Mouse (Mus musculus) heart, postnatal 0 days (tissue): ENCODE data around the gene Cdc14a. TPM values are rescaled to one million over a fixed set of nuclear protein-coding genes. Genes with fewer than 3 reads are reported as not detected.

Experiments
- ATAC-seq: fragments of 200-750 bp; cut with Nextera tagmentation; 2 replicates; pipeline ENCODE4 v1.8.0; 2017; ENCODE audit warnings: low read depth, moderate number of reproducible peaks, moderate library complexity; ENCODE audit not compliant: insufficient read depth
- DNase-seq: peaks from one replicate; pipeline ENCODE4 v3.0.0-alpha.2; 2016; ENCODE audit warnings: low spot score
- H3K27ac ChIP-seq: fragments of 300-500 bp; sonication (generic); 2 replicates; pipeline ENCODE4 v1.5.1; 2014; ENCODE audit warnings: low read depth, mild to moderate bottlenecking
- H3K27me3 ChIP-seq: fragments of 300-500 bp; sonication (generic); 2 replicates; pipeline ENCODE4 v1.6.1; 2014; ENCODE audit warnings: low read length, mixed read lengths; ENCODE audit not compliant: control insufficient read depth, insufficient read depth
- H3K36me3 ChIP-seq: fragments of 300-500 bp; sonication (generic); replicated peaks from 2 replicates; pipeline ENCODE4 v1.6.1; 2014; ENCODE audit warnings: low read length, mixed read lengths; ENCODE audit not compliant: control insufficient read depth, insufficient read depth
- H3K4me1 ChIP-seq: fragments of 300-500 bp; sonication (generic); 2 replicates; pipeline ENCODE4 v1.6.1; 2014; ENCODE audit warnings: antibody characterized with exemption; ENCODE audit not compliant: control insufficient read depth, insufficient read depth
- H3K4me2 ChIP-seq: fragments of 300-500 bp; sonication (generic); 2 replicates; pipeline ENCODE4 v1.6.1; 2014; ENCODE audit warnings: low read depth, mild to moderate bottlenecking, low read length, moderate library complexity
- H3K4me3 ChIP-seq: fragments of 300-500 bp; sonication (generic); 2 replicates; pipeline ENCODE4 v1.5.1; 2014; ENCODE audit warnings: low read depth, low read length
- H3K9ac ChIP-seq: fragments of 300-500 bp; sonication (generic); replicated peaks from 2 replicates; pipeline ENCODE4 v1.6.1; 2014; ENCODE audit warnings: low read depth, low read length, mixed read lengths
- H3K9me3 ChIP-seq: fragments of 300-500 bp; sonication (generic); replicated peaks from 2 replicates; pipeline ENCODE4 v1.6.1; 2016; ENCODE audit warnings: low read length; ENCODE audit not compliant: control insufficient read depth
- CTCF ChIP-seq: IDR thresholded peaks from 2 replicates; pipeline ENCODE4 v1.5.1; 2016; ENCODE audit warnings: antibody characterized with exemption, control low read depth, low read depth
- EP300 ChIP-seq: IDR thresholded peaks from 2 replicates; pipeline ENCODE4 v1.6.1; 2016; ENCODE audit warnings: antibody characterized with exemption, low read depth
- WGBS: fragments of 180-500 bp; shearing (Covaris S2); extraction: QIAGEN DNeasy Blood & Tissue Kit; methylation state at CpG from one replicate; pipeline ENCODE4 v1.1.7; 2014; 5-methylcytosine and 5-hydroxymethylcytosine counted together
- polyA plus RNA-seq: library from polyadenylated mRNA; unstranded; fragments of >200 nt; fragmentation: Nextera tagmentation; extraction: Ambion mirVana; gene quantifications from 2 replicates; pipeline ENCODE4 v1.2.1, GENCODE M21; 2015
- total RNA-seq: library from RNA; depleted of rRNA; stranded (reverse); fragments of >200 nt; gene quantifications from 2 replicates; pipeline ENCODE4 v1.2.3, GENCODE M21; 2014; ENCODE audit warnings: low replicate concordance

Gene Cdc14a
- total and polyA plus RNA-seq, 2 experiments from 2014 or later = 2.5 to 6.1 TPM

GRCm38 (mm10) chr3:116249026-116249425, 174.8 kb downstream of the Cdc14a start:
- ATAC-seq (no peak), DNase-seq (no peak)
- H3K4me1 ChIP-seq = 0 out of 2 replicates have a peak, but pooled peaks cover 10% of the 10 kb centered on the region
- H3K9me3 ChIP-seq = no peaks in the 10 kb centered on the region
- no peak overlapping the region for H3K27ac ChIP-seq
- no peak overlapping the region for H3K4me2 ChIP-seq
- no peaks in the 10 kb centered on the region for H3K36me3 ChIP-seq
- H3K9ac ChIP-seq = no peak overlapping the region
- TF ChIP-seq CTCF = no peak
- TF ChIP-seq EP300 = no peak
- H3K4me3 ChIP-seq = no peak overlapping the region
- H3K27me3 ChIP-seq = peaks cover 36% of the 10 kb centered on the region
- WGBS = 79% methylated on average over 2 of the region's 2 CpGs

DNA sequence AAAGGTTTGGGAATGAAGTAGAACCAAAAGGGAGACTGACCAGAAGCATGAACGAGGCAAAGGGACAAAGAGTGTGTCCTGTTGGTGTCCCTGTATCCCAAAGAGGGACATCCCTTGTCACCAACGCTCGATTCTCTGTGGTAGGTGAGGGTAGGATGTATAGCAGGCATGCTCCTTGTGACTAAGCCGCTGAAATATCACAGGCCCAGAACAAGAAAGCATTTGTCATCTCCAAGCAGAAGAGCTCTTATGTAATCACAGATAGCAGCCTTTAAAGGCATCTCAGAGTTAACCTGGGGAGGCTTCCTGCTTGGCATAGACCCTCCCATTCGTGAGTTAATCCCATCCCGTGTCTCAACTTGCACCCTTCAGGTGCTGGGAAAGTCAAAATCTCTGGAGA, 179.4 kb downstream of the Cdc14a start:
- WGBS = 46% methylated on average over 6 of the region's 6 CpGs
- no peaks in the 10 kb centered on the region for H3K4me1 ChIP-seq
- no peaks in the 10 kb centered on the region for H3K9me3 ChIP-seq
- DNase-seq (no peak), ATAC-seq (no peak)
- H3K4me3 ChIP-seq = no peak overlapping the region
- H3K9ac ChIP-seq = no peak overlapping the region
- TF ChIP-seq EP300 = no peak
- H3K4me2 ChIP-seq = no peak overlapping the region
- H3K36me3 ChIP-seq = no peaks in the 10 kb centered on the region
- no peaks in the 10 kb centered on the region for H3K27me3 ChIP-seq
- H3K27ac ChIP-seq = no peak overlapping the region

GRCm38 (mm10) chr3:116242685-116243084, 181.1 kb downstream of the Cdc14a start:
- H3K4me2 ChIP-seq = no peak overlapping the region
- TF ChIP-seq CTCF (no peak), EP300 (no peak)
- no peaks in the 10 kb centered on the region for H3K27me3 ChIP-seq
- ATAC-seq (no peak), DNase-seq (no peak)
- no peaks in the 10 kb centered on the region for H3K4me1 ChIP-seq
- 73% methylated on average over 9 of the region's 9 CpGs for WGBS
- H3K27ac ChIP-seq = no peak overlapping the region
- no peak overlapping the region for H3K9ac ChIP-seq
- H3K9me3 ChIP-seq = no peaks in the 10 kb centered on the region
- no peak overlapping the region for H3K4me3 ChIP-seq
- H3K36me3 ChIP-seq = no peaks in the 10 kb centered on the region

DNA sequence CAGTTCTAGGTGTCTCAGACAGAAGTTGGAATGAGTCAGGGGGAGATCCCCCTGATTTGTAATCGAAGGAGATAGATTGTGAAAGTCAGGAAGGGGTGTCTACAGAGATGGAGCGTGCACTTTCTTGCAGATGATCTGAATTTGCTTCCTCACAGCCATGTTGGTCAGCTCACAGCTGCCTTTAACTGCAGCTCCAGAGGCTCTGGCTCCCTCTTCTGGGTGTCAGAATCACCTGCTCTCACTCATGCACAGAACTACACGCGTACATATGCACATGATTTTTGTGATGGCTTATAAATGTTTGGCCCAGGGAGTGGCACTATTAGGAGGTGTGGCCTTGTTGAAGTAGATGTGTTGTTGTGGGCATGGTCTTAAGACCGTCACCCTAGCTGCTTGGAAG, 186.3 kb downstream of the Cdc14a start:
- no peaks in the 10 kb centered on the region for H3K36me3 ChIP-seq
- 90% methylated on average over 5 of the region's 5 CpGs for WGBS
- H3K27ac ChIP-seq = no peak overlapping the region

DNA sequence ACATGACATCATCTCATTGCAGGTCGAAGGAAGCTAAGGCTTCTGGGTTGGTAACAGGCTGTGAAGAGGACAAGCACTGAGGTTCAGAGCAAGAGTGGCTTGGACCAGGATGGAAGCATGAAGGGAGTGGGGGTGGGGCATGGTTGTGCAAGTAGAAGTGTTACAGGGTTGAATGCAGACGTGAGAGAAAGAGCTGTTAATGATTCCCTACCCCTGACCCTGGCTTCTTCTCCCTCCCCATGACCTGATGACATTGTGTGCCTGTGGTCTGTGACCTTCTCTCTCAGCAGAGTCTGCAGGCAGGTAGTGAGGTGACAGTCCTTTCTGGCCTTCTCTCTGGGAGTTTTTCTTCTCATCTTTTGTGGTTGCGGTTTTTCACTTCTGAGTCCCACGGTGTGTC, 187.0 kb downstream of the Cdc14a start:
- H3K27me3 ChIP-seq = no peaks in the 10 kb centered on the region
- H3K9ac ChIP-seq = no peak overlapping the region
- no peak for TF ChIP-seq EP300
- TF ChIP-seq CTCF = no peak
- no peaks in the 10 kb centered on the region for H3K36me3 ChIP-seq
- ATAC-seq (no peak), DNase-seq (no peak)
- no peak overlapping the region for H3K27ac ChIP-seq
- WGBS = 61% methylated on average over 4 of the region's 4 CpGs
- no peaks in the 10 kb centered on the region for H3K4me1 ChIP-seq
- no peak overlapping the region for H3K4me2 ChIP-seq
- H3K9me3 ChIP-seq = no peaks in the 10 kb centered on the region
- H3K4me3 ChIP-seq = no peak overlapping the region

More for the DNA sequence above, 186.3 kb downstream of the Cdc14a start:
- Histone ChIP-seq H3K4me1 (no peaks in the 10 kb centered on the region), H3K27me3 (no peaks in the 10 kb centered on the region), H3K4me2 (no peak overlapping the region), H3K4me3 (no peak overlapping the region), H3K9me3 (no peaks in the 10 kb centered on the region), H3K9ac (no peak overlapping the region)
- DNase-seq = no peak
- no peak for TF ChIP-seq EP300
- no peak for TF ChIP-seq CTCF
- ATAC-seq = no peak

- H3K4me3 ChIP-seq = no peak overlapping the region
- no peak overlapping the region for H3K4me2 ChIP-seq
- DNase-seq = no peak
- no peak overlapping the region for H3K27ac ChIP-seq
- H3K36me3 ChIP-seq = no peaks in the 10 kb centered on the region
- H3K27me3 ChIP-seq = no peaks in the 10 kb centered on the region
- WGBS = 75% methylated on average over 3 of the region's 3 CpGs
- ATAC-seq = no peak
- no peaks in the 10 kb centered on the region for H3K4me1 ChIP-seq
- TF ChIP-seq EP300 (no peak), CTCF (no peak)
- H3K9me3 ChIP-seq = no peaks in the 10 kb centered on the region
- H3K9ac ChIP-seq = no peak overlapping the region
These were observed 190.3 kb downstream of the Cdc14a start for GRCm38 (mm10) chr3:116233515-116233914.
